In the genomic region with DNA sequence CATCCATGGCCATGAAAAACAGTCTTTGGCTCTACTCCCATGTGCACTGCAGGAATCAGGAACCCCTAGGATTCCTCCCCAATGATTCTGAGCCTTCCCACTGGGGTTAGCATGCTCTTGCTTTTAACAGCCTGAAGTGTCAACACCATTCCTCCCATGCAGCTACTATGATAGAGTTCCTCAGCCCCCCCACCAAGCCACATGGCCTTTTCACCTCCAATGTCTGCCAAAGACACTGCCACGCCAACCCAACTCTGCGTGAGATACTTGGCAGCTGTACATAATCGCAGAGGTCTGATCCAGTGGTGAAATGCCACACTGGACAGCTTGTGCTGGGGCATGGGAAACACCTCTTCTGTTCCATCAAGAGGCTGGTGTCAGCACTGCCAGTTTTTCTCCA, we compare ENCODE assay signal across 11 mouse cellular contexts.
"Had no signal": no experiment of that assay in that cellular context is flagged by ENCODE, and none has a peak within 500 bp of the region (broad histone marks: within the 10 kb centered on the region; RNA-seq: fewer than 3 reads in every experiment).

No protein-coding gene starts in this region.

- H3K9me3 ChIP-seq: limb, embryonic 10.5 days; liver, embryonic 15.5 days; midbrain, embryonic 13.5 days; neural tube, embryonic 15.5 days had no signal

- H3K36me3 ChIP-seq: limb, embryonic 10.5 days; liver, embryonic 15.5 days; midbrain, embryonic 13.5 days; neural tube, embryonic 15.5 days had no signal

- H3K9ac ChIP-seq: liver, embryonic 15.5 days; midbrain, embryonic 13.5 days; neural tube, embryonic 15.5 days had no signal

- H3K4me1 ChIP-seq: limb, embryonic 10.5 days; liver, embryonic 15.5 days; midbrain, embryonic 13.5 days; neural tube, embryonic 15.5 days had no signal

- H3K27me3 ChIP-seq: liver, embryonic 15.5 days; midbrain, embryonic 13.5 days; neural tube, embryonic 15.5 days had no signal

- H3K27ac ChIP-seq: limb, embryonic 10.5 days; liver, embryonic 15.5 days; midbrain, embryonic 13.5 days; neural tube, embryonic 15.5 days had no signal

- H3K4me3 ChIP-seq: limb, embryonic 10.5 days; liver, embryonic 15.5 days; midbrain, embryonic 13.5 days; neural tube, embryonic 15.5 days had no signal

- H3K4me2 ChIP-seq: liver, embryonic 11.5 days; liver, embryonic 15.5 days; midbrain, embryonic 13.5 days; neural tube, embryonic 15.5 days had no signal

- ATAC-seq: midbrain, embryonic 13.5 days had no signal

- DNase-seq: kidney, postnatal 10 days; lung, adult 2 months; right cerebral cortex, adult 18-20 months; spleen, adult 18-20 months; thymus, adult 18-20 months; thymus, postnatal 14 days had no signal
